Mouse (Mus musculus): ENCODE measurements around the gene 9930111J21Rik1.
"Not testable (repeated sequence)": the region's sequence is repeated elsewhere in the genome, so short reads cannot be mapped to it uniquely, and the experiment has no call there.

The 9930111J21Rik1 gene

DNA sequence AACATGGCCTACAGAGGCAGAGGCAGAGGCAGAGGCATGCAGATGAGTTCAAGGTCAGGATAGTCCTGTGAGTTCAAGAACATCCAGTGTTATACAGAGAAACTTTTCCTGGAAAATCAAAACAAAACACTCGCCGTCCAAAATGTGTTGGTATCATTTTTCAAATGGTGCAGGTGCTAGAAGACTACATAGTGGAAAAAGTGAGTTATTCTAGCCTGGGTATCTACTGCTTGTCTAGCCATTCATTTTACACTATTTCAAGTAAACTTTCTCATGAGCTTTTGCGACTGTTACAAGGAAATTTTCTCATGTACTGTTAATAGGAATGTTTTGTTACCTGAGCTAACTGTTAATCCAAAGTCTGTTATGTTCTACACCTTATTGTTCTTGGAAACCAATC, 60.8 kb downstream of the 9930111J21Rik1 start:
- no peak for DNase-seq (ENCODE audit: low read depth, low spot score)

- DNase-seq (ENCODE audit: low read depth, low spot score): no peak
Measured at GRCm38 (mm10) chr11:48913611-48914010, 65.6 kb downstream of the 9930111J21Rik1 start.

DNA sequence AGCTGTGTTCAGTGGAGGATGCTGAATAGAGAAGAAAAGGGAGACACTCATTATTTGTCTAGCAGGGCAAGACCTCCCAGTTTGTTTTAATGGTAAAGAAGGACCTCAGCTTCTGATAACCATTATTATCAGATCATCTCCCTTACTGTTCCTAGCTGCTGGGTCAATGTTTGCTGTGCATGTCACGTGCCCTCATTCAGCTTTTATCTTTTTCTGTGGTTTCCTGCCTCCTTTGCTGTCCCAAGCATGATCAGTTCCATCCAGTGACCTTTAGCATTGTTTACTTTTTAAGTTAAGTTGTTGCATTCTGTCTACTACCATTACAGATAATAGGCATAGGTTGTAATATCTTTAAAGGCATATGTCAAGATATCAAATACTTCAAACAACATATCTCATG, 70.7 kb downstream of the 9930111J21Rik1 start:
- DNase-seq (ENCODE audit: low read depth, low spot score): no peak

GRCm38 (mm10) chr11:48902021-48902420, 77.2 kb downstream of the 9930111J21Rik1 start, which contains the start of gene Gm5431:
Gene Gm5431 (minus strand): TSS chr11:48902214.
- peak; percentile 4 for DNase-seq (ENCODE audit: low read depth, low spot score)

- not testable (repeated sequence) for DNase-seq (ENCODE audit: low read depth, low spot score)
Measured at GRCm38 (mm10) chr11:48901567-48901930, 77.6 kb downstream of the 9930111J21Rik1 start.

DNA sequence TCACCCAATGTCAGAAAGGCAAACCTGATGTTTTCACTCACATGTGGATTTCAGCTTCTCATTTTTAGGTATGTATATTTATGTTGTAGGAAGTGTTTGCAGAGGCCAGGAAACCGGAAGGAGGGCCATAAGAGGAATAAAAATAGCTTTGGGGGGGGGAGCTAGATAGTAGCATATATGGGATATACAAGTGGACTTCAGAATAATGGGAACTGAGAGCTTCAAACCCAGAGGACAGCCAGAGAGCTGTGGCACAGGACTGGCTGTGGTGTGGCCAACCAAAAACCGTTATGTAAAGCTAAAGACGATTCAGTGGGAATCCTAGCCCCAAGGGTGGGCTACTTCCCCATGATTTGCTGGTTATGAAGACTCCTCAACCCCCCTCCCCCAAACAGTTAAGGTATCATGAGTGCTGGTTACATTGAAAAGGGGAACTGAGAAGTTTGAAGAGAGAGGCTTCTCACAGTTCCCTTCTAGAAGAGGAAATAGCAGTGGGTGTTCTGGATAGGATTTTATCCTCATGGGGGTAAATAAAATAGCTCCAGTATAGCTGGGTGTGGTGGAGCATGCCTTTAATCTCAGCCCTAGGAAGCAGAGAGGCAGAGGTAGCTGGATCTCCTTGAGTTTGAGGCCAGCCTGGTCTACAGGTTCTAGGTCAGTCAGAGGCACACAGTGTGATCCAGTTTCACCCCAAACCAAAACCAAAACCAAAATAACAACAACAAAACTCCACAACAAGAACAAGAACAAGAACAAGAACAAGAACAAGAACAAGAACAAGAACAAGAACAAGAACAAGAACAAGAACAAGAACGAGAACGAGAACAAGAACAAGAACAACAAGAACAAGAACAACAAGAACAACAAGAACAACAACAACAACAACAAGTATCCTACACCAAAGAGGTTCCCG, 78.3 kb downstream of the 9930111J21Rik1 start:
- DNase-seq (ENCODE audit: low read depth, low spot score): not testable (repeated sequence)

GRCm38 (mm10) chr11:48898812-48899431, 80.3 kb downstream of the 9930111J21Rik1 start:
- no peak for DNase-seq (ENCODE audit: low read depth, low spot score)
